Mouse (Mus musculus) limb, embryonic 12.5 days (tissue): Measurements from ENCODE around the gene Iqca. TPM values are rescaled to one million over a fixed set of nuclear protein-coding genes. Genes with fewer than 3 reads are reported as not detected.
A peak's percentile ranks its signal among the peaks of the same experiment; 100 is the strongest.

ENCODE experiments used
- ATAC-seq: fragments of 200-750 bp; cut with Nextera tagmentation; 2 replicates; pipeline ENCODE4 v1.8.0; 2017; ENCODE audit warnings: low read depth, moderate TSS enrichment; ENCODE audit not compliant: insufficient number of reproducible peaks, insufficient read depth, low FRiP score, low TSS enrichment
- H3K27ac ChIP-seq: fragments of 300-500 bp; sonication (generic); 2 replicates; pipeline ENCODE4 v1.5.1; 2016; ENCODE audit warnings: mild to moderate bottlenecking, moderate library complexity
- H3K27me3 ChIP-seq: fragments of 300-500 bp; sonication (generic); 2 replicates; pipeline ENCODE4 v1.6.1; 2016; ENCODE audit warnings: mild to moderate bottlenecking, moderate library complexity
- H3K36me3 ChIP-seq: fragments of 300-500 bp; sonication (generic); 2 replicates; pipeline ENCODE4 v1.6.1; 2016; ENCODE audit warnings: mild to moderate bottlenecking, moderate library complexity
- H3K4me1 ChIP-seq: fragments of 300-500 bp; sonication (generic); replicated peaks from 2 replicates; pipeline ENCODE4 v1.6.1; 2016
- H3K4me2 ChIP-seq: fragments of 300-500 bp; sonication (generic); 2 replicates; pipeline ENCODE4 v1.6.1; 2016; ENCODE audit warnings: mild to moderate bottlenecking, moderate library complexity
- H3K4me3 ChIP-seq: fragments of 300-500 bp; sonication (generic); replicated peaks from 2 replicates; pipeline ENCODE4 v1.5.1; 2016; ENCODE audit warnings: mild to moderate bottlenecking
- H3K9ac ChIP-seq: fragments of 300-500 bp; sonication (generic); replicated peaks from 2 replicates; pipeline ENCODE4 v1.6.1; 2016; ENCODE audit warnings: mild to moderate bottlenecking, moderate library complexity
- H3K9me3 ChIP-seq: fragments of 300-500 bp; sonication (generic); 2 replicates; pipeline ENCODE4 v1.6.1; 2016; ENCODE audit warnings: mild to moderate bottlenecking, moderate library complexity
- WGBS: fragments of 180-500 bp; shearing (Covaris S2); methylation state at CpG from one replicate; pipeline ENCODE4 v1.1.7; 2016; 5-methylcytosine and 5-hydroxymethylcytosine counted together
- polyA plus RNA-seq: library from polyadenylated mRNA; unstranded; fragments of >200 nt; fragmentation: Nextera tagmentation; extraction: Ambion mirVana; gene quantifications from 2 replicates; pipeline ENCODE4 v1.2.1, GENCODE M21; 2016

Iqca gene
- polyA plus RNA-seq, 1 experiment from 2014 or later, result not detected

- Histone ChIP-seq H3K4me2 (no peak overlapping the region), H3K9me3 (no peaks in the 10 kb centered on the region), H3K27me3 (peaks cover 24% of the 10 kb centered on the region), H3K4me1 (peaks cover 28% of the 10 kb centered on the region), H3K4me3 (no peak overlapping the region), H3K36me3 (no peaks in the 10 kb centered on the region), H3K9ac (no peak overlapping the region), H3K27ac (no peak overlapping the region)
- ATAC-seq, result no peak
- 48% methylated on average over 11 of the region's 11 CpGs for WGBS
Measured at GRCm38 (mm10) chr1:90132402-90132801, 20.8 kb downstream of the Iqca start.

GRCm38 (mm10) chr1:90131982-90132381, 21.2 kb downstream of the Iqca start:
- ATAC-seq, result no peak
- H3K4me2 ChIP-seq, result no peak overlapping the region
- H3K4me3 ChIP-seq, result no peak overlapping the region
- 67% methylated on average over 7 of the region's 7 CpGs for WGBS
- H3K27ac ChIP-seq, result no peak overlapping the region
- no peak overlapping the region for H3K9ac ChIP-seq
- no peaks in the 10 kb centered on the region for H3K9me3 ChIP-seq
- H3K36me3 ChIP-seq, result no peaks in the 10 kb centered on the region
- peaks cover 26% of the 10 kb centered on the region for H3K27me3 ChIP-seq
- peaks cover 28% of the 10 kb centered on the region for H3K4me1 ChIP-seq

- no peak overlapping the region for H3K4me2 ChIP-seq
- peaks cover 68% of the 10 kb centered on the region for H3K27me3 ChIP-seq
- no peak for ATAC-seq
- no peak overlapping the region for H3K4me3 ChIP-seq
- H3K27ac ChIP-seq, result no peak overlapping the region
- WGBS, result 94% methylated on average over 12 of the region's 12 CpGs
- H3K36me3 ChIP-seq, result no peaks in the 10 kb centered on the region
- H3K9me3 ChIP-seq, result 0 out of 2 replicates have a peak, but pooled peaks cover 3% of the 10 kb centered on the region
- no peak overlapping the region for H3K9ac ChIP-seq
- H3K4me1 ChIP-seq, result peaks cover 24% of the 10 kb centered on the region
Measured at GRCm38 (mm10) chr1:90124561-90124960, 28.6 kb downstream of the Iqca start.

- 82% methylated on average over 6 of the region's 6 CpGs for WGBS
- peaks cover 33% of the 10 kb centered on the region for H3K4me1 ChIP-seq
- no peak overlapping the region for H3K9ac ChIP-seq
- H3K27ac ChIP-seq, result no peak overlapping the region
- H3K27me3 ChIP-seq, result peaks cover 83% of the 10 kb centered on the region
- no peaks in the 10 kb centered on the region for H3K36me3 ChIP-seq
- H3K4me2 ChIP-seq, result no peak overlapping the region
- H3K4me3 ChIP-seq, result no peak overlapping the region
- 0 out of 2 replicates have a peak, but pooled peaks cover 3% of the 10 kb centered on the region for H3K9me3 ChIP-seq
- no peak for ATAC-seq
Measured at GRCm38 (mm10) chr1:90120706-90121105, 32.5 kb downstream of the Iqca start.

GRCm38 (mm10) chr1:90119214-90119613, 34.0 kb downstream of the Iqca start:
- Histone ChIP-seq H3K36me3 (no peaks in the 10 kb centered on the region), H3K4me3 (no peak overlapping the region), H3K4me2 (peak overlapping the region; percentile 17; the same call in 1 of the 2 replicates), H3K27me3 (peaks cover 80% of the 10 kb centered on the region), H3K27ac (no peak overlapping the region), H3K4me1 (peaks cover 39% of the 10 kb centered on the region), H3K9ac (no peak overlapping the region), H3K9me3 (0 out of 2 replicates have a peak, but pooled peaks cover 3% of the 10 kb centered on the region)
- ATAC-seq, result peak; percentile 75
- 3% methylated on average over 12 of the region's 12 CpGs for WGBS

- Histone ChIP-seq H3K27me3 (peaks cover 78% of the 10 kb centered on the region), H3K36me3 (no peaks in the 10 kb centered on the region), H3K9me3 (no peaks in the 10 kb centered on the region), H3K4me1 (peaks cover 39% of the 10 kb centered on the region), H3K4me2 (no peak overlapping the region), H3K27ac (no peak overlapping the region), H3K9ac (no peak overlapping the region), H3K4me3 (no peak overlapping the region)
- ATAC-seq, result no peak
- 58% methylated on average over 7 of the region's 7 CpGs for WGBS
Measured at GRCm38 (mm10) chr1:90117207-90117606, 36.0 kb downstream of the Iqca start.

- Histone ChIP-seq H3K9ac (no peak overlapping the region), H3K9me3 (0 out of 2 replicates have a peak, but pooled peaks cover 6% of the 10 kb centered on the region), H3K4me3 (no peak overlapping the region), H3K27me3 (peaks cover 66% of the 10 kb centered on the region), H3K4me2 (no peak overlapping the region), H3K27ac (no peak overlapping the region), H3K36me3 (no peaks in the 10 kb centered on the region), H3K4me1 (peaks cover 32% of the 10 kb centered on the region)
- 75% methylated on average over 5 of the region's 5 CpGs for WGBS
- no peak for ATAC-seq
Measured at GRCm38 (mm10) chr1:90114586-90114985, 38.6 kb downstream of the Iqca start.

GRCm38 (mm10) chr1:90113655-90114244, 39.5 kb downstream of the Iqca start:
- peaks cover 24% of the 10 kb centered on the region for H3K4me1 ChIP-seq
- no peak overlapping the region for H3K4me2 ChIP-seq
- no peak overlapping the region for H3K27ac ChIP-seq
- H3K36me3 ChIP-seq, result no peaks in the 10 kb centered on the region
- ATAC-seq, result no peak
- H3K27me3 ChIP-seq, result peaks cover 67% of the 10 kb centered on the region
- H3K9ac ChIP-seq, result no peak overlapping the region
- no peak overlapping the region for H3K4me3 ChIP-seq
- WGBS, result 88% methylated on average over 6 of the region's 6 CpGs
- 0 out of 2 replicates have a peak, but pooled peaks cover 6% of the 10 kb centered on the region for H3K9me3 ChIP-seq

GRCm38 (mm10) chr1:90112669-90113068, 40.5 kb downstream of the Iqca start:
- 0 out of 2 replicates have a peak, but pooled peaks cover 6% of the 10 kb centered on the region for H3K9me3 ChIP-seq
- H3K36me3 ChIP-seq, result no peaks in the 10 kb centered on the region
- peaks cover 17% of the 10 kb centered on the region for H3K4me1 ChIP-seq
- ATAC-seq, result no peak
- no peak overlapping the region for H3K4me2 ChIP-seq
- no peak overlapping the region for H3K9ac ChIP-seq
- 85% methylated on average over 2 of the region's 2 CpGs for WGBS
- H3K27ac ChIP-seq, result no peak overlapping the region
- no peak overlapping the region for H3K4me3 ChIP-seq
- peaks cover 59% of the 10 kb centered on the region for H3K27me3 ChIP-seq

GRCm38 (mm10) chr1:90111198-90111839, 41.9 kb downstream of the Iqca start:
- Histone ChIP-seq H3K36me3 (no peaks in the 10 kb centered on the region), H3K4me3 (no peak overlapping the region), H3K4me2 (no peak overlapping the region), H3K27ac (no peak overlapping the region), H3K4me1 (peaks cover 12% of the 10 kb centered on the region), H3K9me3 (0 out of 2 replicates have a peak, but pooled peaks cover 6% of the 10 kb centered on the region), H3K27me3 (peaks cover 48% of the 10 kb centered on the region), H3K9ac (no peak overlapping the region)
- 48% methylated on average over 2 of the region's 2 CpGs for WGBS
- ATAC-seq, result peak; percentile 20; the same call in 1 of the 2 replicates

GRCm38 (mm10) chr1:90103896-90104487, 49.2 kb downstream of the Iqca start:
- no peak overlapping the region for H3K9ac ChIP-seq
- no peak overlapping the region for H3K27ac ChIP-seq
- no peak overlapping the region for H3K4me3 ChIP-seq
- WGBS, result 84% methylated on average over 8 of the region's 8 CpGs
- no peak overlapping the region for H3K4me2 ChIP-seq
- no peak for ATAC-seq
- H3K36me3 ChIP-seq, result no peaks in the 10 kb centered on the region
- H3K9me3 ChIP-seq, result no peaks in the 10 kb centered on the region
- H3K27me3 ChIP-seq, result no peaks in the 10 kb centered on the region; the same call in 1 of the 2 replicates
- no peaks in the 10 kb centered on the region; the same call in 1 of the 2 replicates for H3K4me1 ChIP-seq
